Mouse (Mus musculus): ENCODE measurements at regions not wholly inside any gene's neighbourhood (a gene's known extent, or its start where the extent isn't known, plus 50 kb on each side); places are given as distances from the start of the nearest gene placed in this dataset.

DNA sequence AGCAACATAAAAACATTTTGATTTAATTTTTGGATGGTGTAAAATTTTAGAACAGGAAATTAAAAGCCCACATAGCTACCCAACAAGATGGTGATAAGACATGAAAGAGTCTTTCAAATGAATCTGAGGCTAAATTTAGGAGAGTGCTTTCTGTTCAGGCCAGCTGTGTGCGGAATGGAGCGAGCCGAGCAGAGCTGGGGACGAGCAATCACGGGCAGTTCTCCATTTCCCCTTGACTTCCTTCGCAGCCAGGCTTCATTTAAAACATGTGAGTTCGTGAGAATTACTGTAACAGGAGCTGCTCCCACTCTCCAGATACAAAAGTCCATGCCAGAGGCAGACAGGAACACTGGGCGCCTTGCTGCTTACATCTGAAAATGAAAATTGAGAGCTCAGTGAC, 130.5 kb downstream of the Dusp6 start:
- Histone ChIP-seq H3K36me3 (ENCODE audit: control insufficient read depth, insufficient read depth) (no peaks in the 10 kb centered on the region), H3K4me3 (ENCODE audit: low read depth, low read length) (no peak overlapping the region), H3K9ac (ENCODE audit: low read depth, low read length) (no peak overlapping the region), H3K27ac (ENCODE audit: low read length) (no peak overlapping the region), H3K9me3 (replicated peaks; ENCODE audit: control insufficient read depth, low read length) (no peaks in the 10 kb centered on the region), H3K4me1 (ENCODE audit: control insufficient read depth, low read depth, low read length) (no peaks in the 10 kb centered on the region), H3K27me3 (ENCODE audit: control insufficient read depth, insufficient read depth, low read depth, low read length) (no peaks in the 10 kb centered on the region), H3K4me2 (ENCODE audit: low read depth, low read length) (no peak overlapping the region)
- WGBS (ENCODE audit: insufficient replicate concordance) = 28% methylated on average over 8 of the region's 8 CpGs
- ATAC-seq (ENCODE audit: low read depth) = no peak

DNA sequence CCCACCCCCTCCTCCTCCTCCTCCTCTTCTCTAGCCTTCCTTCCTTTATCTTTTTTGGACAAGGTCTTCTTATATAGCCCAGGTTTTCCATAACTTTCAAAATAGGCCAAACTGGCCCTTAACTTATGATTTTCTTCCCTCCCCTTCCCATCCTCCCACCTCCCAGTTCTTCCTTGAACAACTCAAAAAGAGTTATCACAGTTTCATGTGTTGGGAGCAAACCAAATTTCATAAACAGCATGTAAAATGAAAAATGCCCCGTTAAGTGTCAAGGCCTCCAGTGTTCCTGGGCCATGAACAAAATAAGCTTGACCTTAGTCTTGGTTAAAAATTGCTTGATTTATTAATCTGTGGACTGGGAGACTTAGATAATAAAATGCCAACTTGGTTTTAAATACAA, 132.4 kb downstream of the Dusp6 start:
- Histone ChIP-seq H3K4me2 (ENCODE audit: low read depth, low read length) (no peak overlapping the region), H3K4me1 (ENCODE audit: control insufficient read depth, low read depth, low read length) (no peaks in the 10 kb centered on the region), H3K36me3 (ENCODE audit: control insufficient read depth, insufficient read depth) (no peaks in the 10 kb centered on the region), H3K27ac (ENCODE audit: low read length) (no peak overlapping the region), H3K27me3 (ENCODE audit: control insufficient read depth, insufficient read depth, low read depth, low read length) (no peaks in the 10 kb centered on the region), H3K9me3 (replicated peaks; ENCODE audit: control insufficient read depth, low read length) (no peaks in the 10 kb centered on the region), H3K4me3 (ENCODE audit: low read depth, low read length) (no peak overlapping the region), H3K9ac (ENCODE audit: low read depth, low read length) (no peak overlapping the region)
- no peak for ATAC-seq (ENCODE audit: low read depth)
- 56% methylated on average over 1 of the region's 1 CpGs for WGBS (ENCODE audit: insufficient replicate concordance)

DNA sequence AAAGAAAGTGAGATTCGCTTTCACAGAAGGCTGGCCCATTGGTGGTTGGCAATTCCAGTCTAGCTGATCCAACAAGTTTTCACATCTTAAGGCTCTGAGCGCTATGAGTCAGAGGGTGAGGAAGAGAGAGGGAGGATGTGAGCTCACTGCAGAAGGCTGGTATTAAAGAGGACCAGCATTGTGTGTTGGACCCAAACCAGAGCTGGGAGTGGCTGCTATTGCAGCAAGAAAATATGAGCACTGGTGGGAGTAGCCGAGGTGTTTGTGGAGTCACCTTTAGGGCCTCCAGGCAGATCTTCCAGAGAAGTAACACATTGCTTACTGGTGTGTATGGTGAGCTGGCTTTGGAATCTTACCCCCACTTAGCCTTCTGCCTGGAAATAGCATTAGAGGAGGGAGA, 133.6 kb downstream of the Dusp6 start:
- no peak for ATAC-seq (ENCODE audit: low read depth)
- H3K36me3 ChIP-seq (ENCODE audit: control insufficient read depth, insufficient read depth) = no peaks in the 10 kb centered on the region
- H3K27me3 ChIP-seq (ENCODE audit: control insufficient read depth, insufficient read depth, low read depth, low read length) = no peaks in the 10 kb centered on the region
- no peak overlapping the region for H3K4me3 ChIP-seq (ENCODE audit: low read depth, low read length)
- WGBS (ENCODE audit: insufficient replicate concordance) = 64% methylated on average over 3 of the region's 3 CpGs
- H3K9ac ChIP-seq (ENCODE audit: low read depth, low read length) = no peak overlapping the region
- H3K4me2 ChIP-seq (ENCODE audit: low read depth, low read length) = no peak overlapping the region
- no peaks in the 10 kb centered on the region for H3K4me1 ChIP-seq (ENCODE audit: control insufficient read depth, low read depth, low read length)
- H3K27ac ChIP-seq (ENCODE audit: low read length) = no peak overlapping the region
- H3K9me3 ChIP-seq (replicated peaks; ENCODE audit: control insufficient read depth, low read length) = no peaks in the 10 kb centered on the region

DNA sequence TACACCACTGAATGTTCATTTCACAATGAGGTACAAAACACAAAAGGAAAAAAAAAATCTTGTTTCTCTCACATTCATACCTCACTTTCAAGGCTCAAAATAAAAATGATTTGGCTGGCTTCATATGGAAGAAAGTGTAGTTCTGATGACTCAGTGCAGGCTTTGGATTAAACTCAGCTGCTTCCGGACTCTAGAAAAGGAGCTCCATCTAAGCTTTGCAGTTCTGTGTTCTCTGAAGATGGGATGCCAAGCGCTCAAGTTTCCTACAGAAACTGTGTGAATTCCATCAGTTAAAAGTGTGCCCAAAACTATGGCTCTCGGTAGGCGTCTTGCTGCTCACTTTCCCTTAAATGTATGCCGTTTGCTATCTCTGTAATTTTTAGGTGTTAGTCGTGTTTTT, 137.0 kb downstream of the Dusp6 start:
- Histone ChIP-seq H3K4me2 (ENCODE audit: low read depth, low read length) (no peak overlapping the region), H3K4me3 (ENCODE audit: low read depth, low read length) (no peak overlapping the region), H3K9me3 (replicated peaks; ENCODE audit: control insufficient read depth, low read length) (no peaks in the 10 kb centered on the region), H3K9ac (ENCODE audit: low read depth, low read length) (no peak overlapping the region), H3K4me1 (ENCODE audit: control insufficient read depth, low read depth, low read length) (no peaks in the 10 kb centered on the region), H3K36me3 (ENCODE audit: control insufficient read depth, insufficient read depth) (no peaks in the 10 kb centered on the region), H3K27me3 (ENCODE audit: control insufficient read depth, insufficient read depth, low read depth, low read length) (no peaks in the 10 kb centered on the region), H3K27ac (ENCODE audit: low read length) (no peak overlapping the region)
- ATAC-seq (ENCODE audit: low read depth) = no peak
- 66% methylated on average over 6 of the region's 6 CpGs for WGBS (ENCODE audit: insufficient replicate concordance)

DNA sequence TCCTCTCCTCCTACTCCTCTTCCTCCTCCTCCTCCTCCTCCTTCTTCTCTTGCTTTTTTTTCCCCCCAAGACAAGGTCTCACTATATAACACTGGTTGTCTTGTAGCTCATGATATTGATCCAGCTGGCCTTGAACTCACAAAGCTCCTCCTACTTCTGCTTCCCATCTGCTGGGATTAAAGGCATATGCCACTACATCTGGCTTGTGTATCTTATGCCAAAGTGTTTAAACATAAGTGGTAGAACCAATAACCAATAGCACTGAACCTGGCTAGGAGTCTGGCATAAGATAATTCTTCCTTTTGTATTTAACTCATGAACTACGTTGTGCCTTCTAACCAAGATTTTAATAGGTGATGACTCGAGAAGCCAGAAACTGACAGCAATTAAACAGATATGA, 143.7 kb downstream of the Dusp6 start:
- H3K27me3 ChIP-seq (ENCODE audit: control insufficient read depth, insufficient read depth, low read depth, low read length) = no peaks in the 10 kb centered on the region
- WGBS (ENCODE audit: insufficient replicate concordance) = 68% methylated on average over 2 of the region's 2 CpGs
- no peak for ATAC-seq (ENCODE audit: low read depth)
- H3K36me3 ChIP-seq (ENCODE audit: control insufficient read depth, insufficient read depth) = no peaks in the 10 kb centered on the region
- H3K9me3 ChIP-seq (replicated peaks; ENCODE audit: control insufficient read depth, low read length) = no peaks in the 10 kb centered on the region; the same call in 1 of the 2 replicates
- no peak overlapping the region for H3K4me3 ChIP-seq (ENCODE audit: low read depth, low read length)
- no peak overlapping the region for H3K27ac ChIP-seq (ENCODE audit: low read length)
- no peaks in the 10 kb centered on the region for H3K4me1 ChIP-seq (ENCODE audit: control insufficient read depth, low read depth, low read length)
- H3K4me2 ChIP-seq (ENCODE audit: low read depth, low read length) = no peak overlapping the region
- no peak overlapping the region for H3K9ac ChIP-seq (ENCODE audit: low read depth, low read length)

DNA sequence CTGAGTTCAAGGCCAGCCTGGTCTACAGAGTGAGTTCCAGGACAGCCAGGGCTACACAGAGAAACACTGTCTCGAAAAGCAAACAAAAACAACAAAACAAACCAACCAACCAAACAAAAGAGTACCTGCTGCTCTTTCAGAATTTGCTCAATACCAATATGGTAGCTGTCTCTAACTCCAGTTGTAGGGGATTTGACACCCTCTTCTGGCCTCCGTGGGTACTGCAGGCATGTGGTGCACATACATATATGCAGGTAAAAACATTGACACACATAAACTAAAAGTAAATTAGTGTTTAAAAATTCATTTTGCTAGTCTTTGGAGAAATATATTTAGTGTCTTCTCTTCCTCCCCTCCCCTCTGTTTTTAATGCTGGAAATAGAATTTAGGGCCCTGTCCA, 145.8 kb downstream of the Dusp6 start:
- H3K4me2 ChIP-seq (ENCODE audit: low read depth, low read length) = no peak overlapping the region
- H3K9me3 ChIP-seq (replicated peaks; ENCODE audit: control insufficient read depth, low read length) = no peaks in the 10 kb centered on the region; the same call in 1 of the 2 replicates
- H3K36me3 ChIP-seq (ENCODE audit: control insufficient read depth, insufficient read depth) = no peaks in the 10 kb centered on the region
- no peak overlapping the region for H3K4me3 ChIP-seq (ENCODE audit: low read depth, low read length)
- H3K27ac ChIP-seq (ENCODE audit: low read length) = no peak overlapping the region
- WGBS (ENCODE audit: insufficient replicate concordance) = 74% methylated on average over 2 of the region's 2 CpGs
- no peak overlapping the region for H3K9ac ChIP-seq (ENCODE audit: low read depth, low read length)
- no peaks in the 10 kb centered on the region for H3K27me3 ChIP-seq (ENCODE audit: control insufficient read depth, insufficient read depth, low read depth, low read length)
- no peaks in the 10 kb centered on the region for H3K4me1 ChIP-seq (ENCODE audit: control insufficient read depth, low read depth, low read length)
- no peak for ATAC-seq (ENCODE audit: low read depth)

DNA sequence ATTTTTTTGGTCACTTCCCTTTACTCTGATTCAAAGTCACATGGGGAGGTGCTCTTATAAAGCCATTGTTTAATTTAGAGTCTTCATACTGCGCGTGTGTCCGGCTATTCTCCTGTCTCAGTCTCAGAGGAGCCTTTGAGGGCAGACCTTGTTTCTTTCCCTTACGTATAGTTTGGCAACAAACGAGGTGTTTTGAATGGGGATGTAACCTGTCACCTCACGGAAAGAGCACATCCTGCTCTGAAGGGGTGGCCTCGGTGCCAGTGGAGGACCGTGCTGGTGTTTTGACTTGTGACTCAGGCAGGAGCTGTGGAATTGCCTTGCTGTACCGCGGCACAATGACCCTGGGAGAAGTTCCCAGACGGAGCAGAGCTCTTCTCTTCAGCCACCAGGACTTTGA, 146.7 kb downstream of the Dusp6 start:
- no peaks in the 10 kb centered on the region; the same call in 1 of the 2 replicates for H3K9me3 ChIP-seq (replicated peaks; ENCODE audit: control insufficient read depth, low read length)
- H3K4me1 ChIP-seq (ENCODE audit: control insufficient read depth, low read depth, low read length) = no peaks in the 10 kb centered on the region
- no peak overlapping the region for H3K27ac ChIP-seq (ENCODE audit: low read length)
- no peak overlapping the region for H3K4me3 ChIP-seq (ENCODE audit: low read depth, low read length)
- no peaks in the 10 kb centered on the region for H3K36me3 ChIP-seq (ENCODE audit: control insufficient read depth, insufficient read depth)
- ATAC-seq (ENCODE audit: low read depth) = no peak
- no peak overlapping the region for H3K4me2 ChIP-seq (ENCODE audit: low read depth, low read length)
- H3K27me3 ChIP-seq (ENCODE audit: control insufficient read depth, insufficient read depth, low read depth, low read length) = no peaks in the 10 kb centered on the region
- WGBS (ENCODE audit: insufficient replicate concordance) = 48% methylated on average over 11 of the region's 11 CpGs
- no peak overlapping the region for H3K9ac ChIP-seq (ENCODE audit: low read depth, low read length)

DNA sequence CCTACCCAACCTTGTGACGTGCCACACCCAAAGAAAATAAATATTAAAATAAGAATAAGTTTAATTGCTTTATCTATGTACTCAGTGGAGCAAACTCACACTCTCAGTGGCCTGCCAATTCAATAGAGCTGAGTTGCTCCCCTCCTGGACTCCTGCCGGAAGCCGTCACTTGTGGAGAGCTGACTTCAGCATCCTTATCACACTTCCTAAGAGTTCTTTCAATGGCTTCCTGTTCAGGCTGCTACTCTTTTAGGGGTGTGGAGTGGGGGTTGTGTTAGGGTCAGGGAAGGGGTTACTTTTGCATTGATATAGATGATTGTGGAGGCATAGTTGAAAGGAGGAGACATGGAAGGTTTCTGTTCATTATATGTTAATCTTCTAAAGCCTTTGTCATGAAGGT, 147.7 kb downstream of the Dusp6 start:
- 27% methylated on average over 3 of the region's 3 CpGs for WGBS (ENCODE audit: insufficient replicate concordance)
- no peak for ATAC-seq (ENCODE audit: low read depth)

DNA sequence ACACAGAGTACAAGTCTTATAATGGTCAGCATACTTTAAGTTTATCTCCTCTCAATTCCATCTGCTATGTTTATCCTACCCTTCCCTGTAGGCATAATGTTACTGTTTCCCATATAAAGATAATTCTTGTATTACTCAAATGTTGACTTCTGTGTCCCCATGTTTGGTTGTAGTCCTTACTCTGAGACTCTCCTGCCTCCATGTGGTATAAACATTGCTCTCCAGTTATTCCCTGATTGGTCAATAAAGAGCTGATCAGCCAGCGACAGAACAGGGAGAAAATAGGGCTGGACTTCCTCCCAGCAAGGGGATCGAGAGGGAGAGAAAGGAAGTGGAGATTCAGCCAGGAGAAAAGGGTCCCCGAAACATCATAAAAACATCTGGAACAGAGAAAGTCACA, 150.4 kb downstream of the Dusp6 start:
- Histone ChIP-seq H3K4me3 (ENCODE audit: low read depth, low read length) (no peak overlapping the region), H3K27me3 (ENCODE audit: control insufficient read depth, insufficient read depth, low read depth, low read length) (no peaks in the 10 kb centered on the region), H3K9ac (ENCODE audit: low read depth, low read length) (no peak overlapping the region), H3K4me2 (ENCODE audit: low read depth, low read length) (no peak overlapping the region), H3K36me3 (ENCODE audit: control insufficient read depth, insufficient read depth) (no peaks in the 10 kb centered on the region), H3K9me3 (replicated peaks; ENCODE audit: control insufficient read depth, low read length) (no peaks in the 10 kb centered on the region; the same call in 1 of the 2 replicates), H3K27ac (ENCODE audit: low read length) (no peak overlapping the region), H3K4me1 (ENCODE audit: control insufficient read depth, low read depth, low read length) (no peaks in the 10 kb centered on the region)
- ATAC-seq (ENCODE audit: low read depth) = no peak
- 57% methylated on average over 3 of the region's 3 CpGs for WGBS (ENCODE audit: insufficient replicate concordance)

More for the DNA sequence above, 147.7 kb downstream of the Dusp6 start:
- Histone ChIP-seq H3K27ac (ENCODE audit: low read length) (no peak overlapping the region), H3K27me3 (ENCODE audit: control insufficient read depth, insufficient read depth, low read depth, low read length) (no peaks in the 10 kb centered on the region), H3K4me1 (ENCODE audit: control insufficient read depth, low read depth, low read length) (no peaks in the 10 kb centered on the region), H3K4me2 (ENCODE audit: low read depth, low read length) (no peak overlapping the region), H3K36me3 (ENCODE audit: control insufficient read depth, insufficient read depth) (no peaks in the 10 kb centered on the region), H3K4me3 (ENCODE audit: low read depth, low read length) (no peak overlapping the region), H3K9me3 (replicated peaks; ENCODE audit: control insufficient read depth, low read length) (no peaks in the 10 kb centered on the region; the same call in 1 of the 2 replicates), H3K9ac (ENCODE audit: low read depth, low read length) (no peak overlapping the region)

DNA sequence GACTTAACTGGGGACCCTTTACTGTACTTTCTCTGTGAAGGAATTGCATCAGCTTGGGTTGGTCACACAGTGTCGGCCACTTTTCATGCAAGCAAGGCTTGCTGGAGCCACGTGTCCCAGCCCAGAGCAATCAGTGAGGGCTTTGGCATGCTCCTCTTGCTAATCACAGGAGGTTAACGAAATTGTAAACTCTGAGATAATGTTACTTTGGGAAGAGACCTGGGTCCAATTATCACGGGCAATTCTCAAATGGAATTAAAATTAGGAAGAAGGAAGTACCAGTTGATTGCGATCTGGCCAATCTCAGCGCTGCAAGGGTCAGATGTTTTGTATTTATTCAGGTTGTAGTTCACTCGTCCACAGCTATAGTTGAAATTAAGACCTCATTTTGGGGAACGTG, 153.2 kb downstream of the Dusp6 start:
- Histone ChIP-seq H3K27me3 (ENCODE audit: control insufficient read depth, insufficient read depth, low read depth, low read length) (no peaks in the 10 kb centered on the region), H3K9ac (ENCODE audit: low read depth, low read length) (no peak overlapping the region), H3K36me3 (ENCODE audit: control insufficient read depth, insufficient read depth) (no peaks in the 10 kb centered on the region), H3K4me1 (ENCODE audit: control insufficient read depth, low read depth, low read length) (no peaks in the 10 kb centered on the region), H3K4me2 (ENCODE audit: low read depth, low read length) (no peak overlapping the region), H3K9me3 (replicated peaks; ENCODE audit: control insufficient read depth, low read length) (no peaks in the 10 kb centered on the region), H3K27ac (ENCODE audit: low read length) (no peak overlapping the region), H3K4me3 (ENCODE audit: low read depth, low read length) (no peak overlapping the region)
- no peak for ATAC-seq (ENCODE audit: low read depth)
- 47% methylated on average over 8 of the region's 8 CpGs for WGBS (ENCODE audit: insufficient replicate concordance)

Measured in liver, embryonic 16.5 days (tissue).